Mouse (Mus musculus) layer of hippocampus, adult 9-10 months (tissue): Measurements from ENCODE around the gene Bbx.

ENCODE experiments used
- DNase-seq: peaks from one replicate; pipeline ENCODE4 v3.0.0; 2022; ENCODE audit warnings: low spot score

Gene Bbx

GRCm38 (mm10) chr16:50311588-50311987 is 120.6 kb downstream of the Bbx start:
- no peak for DNase-seq

- DNase-seq, result peak; percentile 57
Observed at GRCm38 (mm10) chr16:50309411-50310042, 122.7 kb downstream of the Bbx start.

GRCm38 (mm10) chr16:50308256-50308655 is 123.9 kb downstream of the Bbx start:
- no peak for DNase-seq

- DNase-seq, result no peak
Observed at GRCm38 (mm10) chr16:50307231-50307630, 125.0 kb downstream of the Bbx start.

- no peak for DNase-seq
Observed at GRCm38 (mm10) chr16:50306727-50307126, 125.5 kb downstream of the Bbx start.

GRCm38 (mm10) chr16:50305156-50305555 is 127.0 kb downstream of the Bbx start:
- no peak for DNase-seq

- no peak for DNase-seq
Observed at GRCm38 (mm10) chr16:50302566-50302965, 129.6 kb downstream of the Bbx start.

- DNase-seq, result no peak
Observed at GRCm38 (mm10) chr16:50298743-50299443, 133.3 kb downstream of the Bbx start.

GRCm38 (mm10) chr16:50293502-50294228 is 138.5 kb downstream of the Bbx start:
- DNase-seq, result no peak

- DNase-seq, result no peak
Observed at GRCm38 (mm10) chr16:50292834-50293233, 139.4 kb downstream of the Bbx start.

GRCm38 (mm10) chr16:50289764-50290163 is 142.4 kb downstream of the Bbx start:
- no peak for DNase-seq

- no peak for DNase-seq
Observed at GRCm38 (mm10) chr16:50272813-50273212, 159.4 kb downstream of the Bbx start.

GRCm38 (mm10) chr16:50262647-50263046 is 169.5 kb downstream of the Bbx start:
- DNase-seq, result no peak

- DNase-seq, result no peak
Observed at GRCm38 (mm10) chr16:50262209-50262608, 170.0 kb downstream of the Bbx start.

- no peak for DNase-seq
Observed at GRCm38 (mm10) chr16:50261741-50262140, 170.4 kb downstream of the Bbx start.

- peak; percentile 25 for DNase-seq
Observed at GRCm38 (mm10) chr16:50254522-50255159, 177.5 kb downstream of the Bbx start.

GRCm38 (mm10) chr16:50251417-50251975 is 180.7 kb downstream of the Bbx start:
- DNase-seq, result no peak

- no peak for DNase-seq
Observed at GRCm38 (mm10) chr16:50250469-50250868, 181.7 kb downstream of the Bbx start.

GRCm38 (mm10) chr16:50249036-50249435 is 183.2 kb downstream of the Bbx start:
- no peak for DNase-seq

GRCm38 (mm10) chr16:50242444-50242843 is 189.7 kb downstream of the Bbx start:
- no peak for DNase-seq

- no peak for DNase-seq
Observed at GRCm38 (mm10) chr16:50241604-50242003, 190.6 kb downstream of the Bbx start.

- DNase-seq, result no peak
Observed at GRCm38 (mm10) chr16:50235231-50235630, 197.0 kb downstream of the Bbx start.
